Mouse (Mus musculus) pancreas, adult 10 weeks (tissue): Measurements from ENCODE around the gene Uba6. TPM values are rescaled to one million over a fixed set of nuclear protein-coding genes. Genes with fewer than 3 reads are reported as not detected.

ENCODE experiments used
- polyA plus RNA-seq: library from polyadenylated mRNA; stranded (reverse); fragments of 350-450 nt; fragmentation: Illumina TruSeq; extraction: RNeasy Lipid Tissue Mini Kit (QIAGEN cat#74804); gene quantifications from one replicate; pipeline ENCODE4 v1.2.3, GENCODE M21; 2015; ENCODE audit warnings: low read depth, low replicate concordance; ENCODE audit not compliant: insufficient read depth

Gene Uba6
- polyA plus RNA-seq = 1.7 TPM

DNA sequence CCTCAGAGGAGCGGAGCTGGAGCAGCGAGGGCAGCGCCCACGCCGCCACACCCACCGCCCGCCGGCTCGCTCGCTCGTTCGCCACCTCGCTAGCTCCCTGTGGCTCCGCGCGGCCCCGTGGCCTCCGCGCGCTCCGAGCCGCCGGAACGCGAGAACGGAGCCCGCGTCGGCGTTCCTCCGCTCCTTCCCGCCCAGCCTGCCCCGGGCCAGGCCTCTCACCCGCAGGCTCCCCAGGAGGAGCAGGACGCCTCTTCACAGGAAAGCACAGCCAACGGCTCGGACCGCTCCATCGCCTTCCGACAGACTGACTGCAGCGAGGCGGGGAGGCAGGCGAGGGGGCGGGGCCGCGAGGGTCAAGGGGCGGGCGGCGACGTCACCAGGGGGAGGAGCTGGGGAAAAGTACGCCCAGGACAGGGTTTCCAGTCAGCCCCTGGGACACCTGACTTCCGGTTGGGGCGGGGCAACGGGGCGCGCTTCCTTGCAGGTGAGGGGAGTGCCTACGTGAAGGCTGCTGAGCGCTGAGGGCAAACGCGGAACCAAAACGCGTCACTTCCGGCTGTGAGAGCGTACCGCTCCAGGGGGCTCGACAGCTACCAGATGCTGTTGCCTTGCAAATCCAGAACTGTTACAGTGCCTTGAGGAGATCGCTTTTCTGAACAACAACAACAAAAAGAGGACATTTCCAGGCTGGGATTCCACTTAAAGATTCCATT, at the start of gene Uba6:
TSS of gene Uba6 (minus strand) at position 355 of the 713 bp plus-strand sequence.

DNA sequence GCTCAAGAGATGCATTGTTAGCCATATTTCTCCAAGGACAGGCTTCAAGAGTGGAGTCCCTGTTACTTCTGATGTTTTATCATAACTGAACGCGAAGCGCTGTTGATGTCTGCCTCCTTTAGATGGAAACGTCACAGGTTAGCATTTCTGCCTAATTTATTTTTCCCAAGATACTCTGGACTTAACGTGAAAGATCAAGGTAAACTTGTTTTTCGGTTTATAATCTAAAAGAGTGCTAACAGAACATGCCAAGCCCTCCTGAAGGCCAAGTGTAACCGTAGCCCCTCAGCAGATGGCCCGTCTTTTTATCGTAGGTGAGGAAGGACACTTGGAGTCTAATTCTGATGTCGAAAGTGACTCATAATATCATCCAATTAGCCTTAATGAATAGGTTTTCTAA, 25.2 kb upstream of the Uba6 start, which contains the start of gene Gnrhr:
TSS of gene Gnrhr (minus strand) at position 101 of the 400 bp plus-strand sequence.

DNA sequence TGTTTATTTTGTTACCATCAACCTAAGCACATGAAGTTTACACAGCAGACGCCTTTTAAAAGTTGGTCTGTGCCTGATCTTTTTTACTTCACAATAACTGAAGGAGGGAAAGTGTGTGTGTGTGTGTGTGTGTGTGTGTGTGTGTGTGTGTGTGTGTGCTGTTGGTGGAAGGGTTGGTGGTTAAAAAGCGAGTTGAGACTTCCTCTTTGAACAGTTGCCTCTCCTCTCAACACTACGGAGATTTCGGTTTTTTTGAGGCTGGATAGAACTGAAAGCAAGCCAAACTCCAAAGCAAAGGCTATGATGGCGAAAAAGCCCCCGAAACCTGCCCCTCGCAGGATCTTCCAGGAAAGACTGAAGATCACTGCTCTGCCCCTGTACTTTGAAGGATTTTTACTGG, 101.1 kb downstream of the Uba6 start, which contains the start of gene Stap1:
TSS of gene Stap1 (plus strand) at position 209 of the 400 bp plus-strand sequence.

DNA sequence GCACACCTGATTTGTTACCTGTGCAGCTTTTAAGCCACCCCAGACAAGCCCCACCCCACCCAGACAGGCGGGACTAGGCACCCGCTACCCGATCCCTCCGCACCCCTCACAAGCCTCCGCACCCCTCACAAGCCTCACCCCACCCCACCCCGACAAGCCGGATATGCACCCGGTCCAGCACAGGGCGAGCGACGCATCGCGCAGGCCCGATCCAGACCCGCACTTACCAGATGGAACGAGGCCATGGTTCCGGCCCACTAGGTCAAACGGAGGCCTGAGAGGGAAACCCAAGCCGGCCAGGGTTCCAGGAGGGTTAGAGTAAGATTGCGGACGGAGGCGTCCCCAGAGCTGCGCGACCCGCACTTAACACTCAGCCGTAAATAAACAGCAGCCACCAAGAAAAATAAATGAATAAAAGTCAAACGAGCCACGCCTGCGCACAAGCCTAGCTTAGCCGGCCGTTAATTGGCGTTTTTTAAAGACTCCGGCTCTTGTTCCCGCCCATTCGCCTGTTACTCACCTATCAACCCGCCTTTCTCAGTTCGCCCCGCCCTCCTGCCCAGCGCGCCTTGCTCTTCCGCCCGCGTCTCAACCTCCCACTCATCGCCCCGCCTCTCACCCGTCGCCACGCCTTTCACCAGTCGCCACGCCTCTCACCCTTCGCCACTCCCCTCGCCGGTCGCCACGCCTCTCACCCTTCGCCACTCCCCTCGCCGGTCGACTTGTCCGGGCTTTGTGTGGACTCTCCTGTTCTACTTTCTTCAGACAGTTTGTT, 107.3 kb downstream of the Uba6 start, which contains the start of gene Cenpc1:
TSS of gene Cenpc1 (minus strand) at position 483 of the 775 bp plus-strand sequence.

Other genes starting within 250 kb of the Uba6 start
- 3.9 TPM for gene Cenpc1, start 107.2 kb downstream of the Uba6 start, polyA plus RNA-seq
- gene Stap1, start 101.1 kb downstream of the Uba6 start, polyA plus RNA-seq = not detected
- gene Gnrhr, start 25.1 kb upstream of the Uba6 start, polyA plus RNA-seq = not detected
- not detected for gene Tmprss11c, start 116.5 kb upstream of the Uba6 start, polyA plus RNA-seq
- not detected for gene Tmprss11d, start 200.6 kb upstream of the Uba6 start, polyA plus RNA-seq